ENCODE assay signal across 15 mouse cellular contexts in genomic region chr11:88061892-88062625, GRCm38 (mm10). TPM values are rescaled to one million over a fixed set of nuclear protein-coding genes. Genes with fewer than 3 reads are reported as not detected.
DNase-seq lines count a peak whose midpoint lies in the region; ATAC-seq and TF ChIP-seq lines count a peak whose summit lies in the region.
"Had no signal": no experiment of that assay in that cellular context is flagged by ENCODE, and none has a peak within 500 bp of the region (broad histone marks: within the 10 kb centered on the region; RNA-seq: fewer than 3 reads in every experiment).

No protein-coding gene starts in this region.

- DNase-seq in adrenal gland, postnatal 36 days: peak; percentile 39 to 40
- DNase-seq in adrenal gland, adult 18-20 months (ENCODE audit: low spot score in 2 of 2): no peak
- peak; percentile 80 for DNase-seq in liver, adult 2 months (ENCODE audit: extremely low read depth, low read depth, low spot score)
- no peak for DNase-seq in liver, embryonic 11.5 days (ENCODE audit: low spot score)
- peak; percentile 64 for DNase-seq in A20 (ENCODE audit: low read depth, low spot score)
- DNase-seq in layer of hippocampus, adult 9-10 months (ENCODE audit: low spot score): no peak
- no peak for DNase-seq in embryo, embryonic 10 days (ENCODE audit: low spot score)
- DNase-seq: cerebellum, adult 9-10 months; heart, postnatal 4 days; kidney, adult 8-10 months; right cerebral cortex, postnatal 14 days had no signal

- TF ChIP-seq CTCF in liver, adult 2 months (IDR thresholded peaks at IDR 0.05; ENCODE audit: low read depth, low read length): peak; percentile 18; the same call in 1 of the 2 replicates
- peak; percentile 28 for TF ChIP-seq CTCF in bone marrow, adult 2 months (IDR thresholded peaks at IDR 0.05; ENCODE audit: control insufficient read depth, insufficient read depth, low read length)

- WGBS in liver, adult 2 months: 30% methylated on average over 2 of the region's 2 CpGs
- 73% methylated on average over 2 of the region's 2 CpGs for WGBS in liver, embryonic 11.5 days
- 36% methylated on average over 2 of the region's 2 CpGs for WGBS in bone marrow, adult 2 months

- no peaks in the 10 kb centered on the region for H3K9me3 ChIP-seq in liver, embryonic 11.5 days (ENCODE audit: control insufficient read depth, low read length)
- H3K9me3 ChIP-seq: embryonic facial prominence, embryonic 13.5 days; neural tube, embryonic 13.5 days had no signal

- no peak overlapping the region for H3K4me3 ChIP-seq in liver, adult 2 months (ENCODE audit: insufficient read depth, low read depth, low read length)
- no peak overlapping the region for H3K4me3 ChIP-seq in liver, embryonic 11.5 days (ENCODE audit: low read depth, low read length)
- H3K4me3 ChIP-seq in bone marrow, adult 2 months (replicated peaks; ENCODE audit: control insufficient read depth, low read depth, low read length): no peak overlapping the region
- H3K4me3 ChIP-seq: embryonic facial prominence, embryonic 13.5 days; neural tube, embryonic 13.5 days had no signal

- H3K9ac ChIP-seq in liver, adult 2 months (ENCODE audit: low read depth, low read length): no peak overlapping the region
- no peak overlapping the region for H3K9ac ChIP-seq in liver, embryonic 11.5 days (ENCODE audit: low read depth, low read length)
- H3K9ac ChIP-seq: embryonic facial prominence, embryonic 13.5 days; neural tube, embryonic 13.5 days had no signal

- no peak for TF ChIP-seq POLR2A in liver, adult 2 months (IDR thresholded peaks at IDR 0.05; ENCODE audit: extremely low read depth, insufficient read depth, low read length)
- no peak for TF ChIP-seq POLR2A in bone marrow, adult 2 months (IDR thresholded peaks at IDR 0.05; ENCODE audit: borderline replicate concordance, control insufficient read depth, low read depth, low read length)

- H3K4me1 ChIP-seq in liver, adult 2 months (ENCODE audit: control insufficient read depth, insufficient read depth, low read length): peaks cover 2% of the 10 kb centered on the region
- H3K4me1 ChIP-seq in liver, embryonic 11.5 days (replicated peaks; ENCODE audit: control insufficient read depth, insufficient read depth, low read length): peaks cover 1% of the 10 kb centered on the region; the same call in 1 of the 2 replicates
- H3K4me1 ChIP-seq in bone marrow, adult 2 months (ENCODE audit: control insufficient read depth, insufficient read depth, low read length): no peaks in the 10 kb centered on the region

- no peak for ATAC-seq in liver, embryonic 11.5 days (replicated peaks; ENCODE audit: low FRiP score)
- ATAC-seq: forebrain, embryonic 14.5 days had no signal

- no peaks in the 10 kb centered on the region for H3K79me2 ChIP-seq in liver, adult 2 months (ENCODE audit: control insufficient read depth, insufficient read depth, low read length)

- no peaks in the 10 kb centered on the region for H3K36me3 ChIP-seq in liver, adult 2 months (ENCODE audit: control insufficient read depth, insufficient read depth, low read length)
- no peaks in the 10 kb centered on the region for H3K36me3 ChIP-seq in liver, embryonic 11.5 days (ENCODE audit: control insufficient read depth, insufficient read depth, low read length)
- H3K36me3 ChIP-seq: embryonic facial prominence, embryonic 13.5 days; neural tube, embryonic 13.5 days had no signal

- H3K27ac ChIP-seq in liver, adult 2 months (replicated peaks; ENCODE audit: insufficient read depth, low read depth, low read length): no peak overlapping the region
- no peak overlapping the region for H3K27ac ChIP-seq in liver, embryonic 11.5 days (ENCODE audit: low read depth, low read length)
- H3K27ac ChIP-seq in bone marrow, adult 2 months (ENCODE audit: control insufficient read depth, insufficient read depth, low read depth, low read length, poor library complexity): no peak overlapping the region
- H3K27ac ChIP-seq: embryonic facial prominence, embryonic 13.5 days; neural tube, embryonic 13.5 days had no signal

- H3K4me2 ChIP-seq in liver, embryonic 11.5 days: no peak overlapping the region
- H3K4me2 ChIP-seq: embryonic facial prominence, embryonic 13.5 days; neural tube, embryonic 13.5 days had no signal

- H3K27me3 ChIP-seq in liver, adult 2 months (ENCODE audit: control insufficient read depth, insufficient read depth, low read length): no peaks in the 10 kb centered on the region
- no peaks in the 10 kb centered on the region for H3K27me3 ChIP-seq in liver, embryonic 11.5 days (replicated peaks; ENCODE audit: control insufficient read depth, insufficient read depth, low read length)
- H3K27me3 ChIP-seq: embryonic facial prominence, embryonic 13.5 days; neural tube, embryonic 13.5 days had no signal

RNA-seq across cellular contexts. Expression of gene Vezf1, which starts 6.0 kb away (rescaled TPM):
- 10 to 100 TPM; 49.3 to 50.9 TPM for total RNA-seq in adrenal gland, postnatal 36 days (2021)
- total RNA-seq in adrenal gland, adult 18-20 months (2021): 10 to 100 TPM; 42.4 to 44.5 TPM
- 5.8 and 6.6 TPM in 2 replicates for total RNA-seq in liver, adult 2 months (2014; rRNA removed)
- 3.6 and 3.8 TPM in 2 replicates for polyA plus RNA-seq in liver, adult 2 months (2012; rRNA removed)
- polyA plus RNA-seq in liver, embryonic 11.5 days (2014; fragmentation: Nextera tagmentation; extraction: Ambion mirVana): 21.7 and 24.0 TPM in 2 replicates
- polyA plus RNA-seq in bone marrow, adult 2 months (2011; ENCODE audit: insufficient read depth, insufficient read length, low replicate concordance, missing spikeins): 10.8 and 16.7 TPM in 2 replicates

RNA-seq across cellular contexts. Expression of gene Srsf1, which starts 14.9 kb away (rescaled TPM):
- total RNA-seq in adrenal gland, postnatal 36 days (2021): 100 to 1,000 TPM; 212 to 243 TPM
- 100 to 1,000 TPM; 219 TPM for total RNA-seq in adrenal gland, adult 18-20 months (2021)
- 72.0 and 84.0 TPM in 2 replicates for total RNA-seq in liver, adult 2 months (2014; rRNA removed)
- polyA plus RNA-seq in liver, adult 2 months (2012; rRNA removed): 33.4 and 44.1 TPM in 2 replicates
- 323 and 337 TPM in 2 replicates for polyA plus RNA-seq in liver, embryonic 11.5 days (2014; fragmentation: Nextera tagmentation; extraction: Ambion mirVana)
- 219 and 249 TPM in 2 replicates for polyA plus RNA-seq in bone marrow, adult 2 months (2011; ENCODE audit: insufficient read depth, insufficient read length, low replicate concordance, missing spikeins)

RNA-seq across cellular contexts. Expression of gene Cuedc1, which starts 35.8 kb away (rescaled TPM):
- total RNA-seq in adrenal gland, postnatal 36 days (2021): 10 to 100 TPM; 46.9 to 53.4 TPM
- total RNA-seq in adrenal gland, adult 18-20 months (2021): 10 to 100 TPM; 40.2 to 42.4 TPM
- total RNA-seq in liver, adult 2 months (2014; rRNA removed): 0.87 and 1.5 TPM in 2 replicates
- polyA plus RNA-seq in liver, adult 2 months (2012; rRNA removed): 1.1 and 1.7 TPM in 2 replicates
- 5.3 and 6.9 TPM in 2 replicates for polyA plus RNA-seq in liver, embryonic 11.5 days (2014; fragmentation: Nextera tagmentation; extraction: Ambion mirVana)
- 14.4 and 15.9 TPM in 2 replicates for polyA plus RNA-seq in bone marrow, adult 2 months (2011; ENCODE audit: insufficient read depth, insufficient read length, low replicate concordance, missing spikeins)

Comparison
In these comparisons a context has a peak if more than half of its experiments do, and no peak if none do; other contexts are left out.
1. DNase-seq: peak in adrenal gland, postnatal 36 days (2 of 2), liver, adult 2 months (single experiment) and A20 (single experiment); none in adrenal gland, adult 18-20 months (0 of 2), liver, embryonic 11.5 days (single experiment), layer of hippocampus, adult 9-10 months (single experiment) and embryo, embryonic 10 days (single experiment).
2. RNA of gene Cuedc1, which starts 35.8 kb away (total RNA-seq): 46.9 to 53.4 TPM in adrenal gland, postnatal 36 days and 40.2 to 42.4 TPM in adrenal gland, adult 18-20 months; 0.87 to 1.5 TPM in liver, adult 2 months; every median in the first group is over 10 times any median in the second.